Mouse (Mus musculus) forebrain, embryonic 15.5 days (tissue): ENCODE data around the gene Zfp428. TPM values are rescaled to one million over a fixed set of nuclear protein-coding genes. Genes with fewer than 3 reads are reported as not detected.
A peak's percentile ranks its signal among the peaks of the same experiment; 100 is the strongest.

Source experiments
- ATAC-seq: fragments of 200-750 bp; cut with Nextera tagmentation; replicated peaks from 2 replicates; pipeline ENCODE4 v1.8.0; 2017; ENCODE audit warnings: mild to moderate bottlenecking, moderate TSS enrichment, moderate library complexity
- H3K27ac ChIP-seq: fragments of 300-500 bp; sonication (generic); replicated peaks from 2 replicates; pipeline ENCODE4 v1.5.1; 2015; ENCODE audit warnings: mild to moderate bottlenecking, inconsistent platforms
- H3K27me3 ChIP-seq: fragments of 300-500 bp; sonication (generic); 2 replicates; pipeline ENCODE4 v1.6.1; 2015; ENCODE audit warnings: inconsistent platforms
- H3K36me3 ChIP-seq: fragments of 300-500 bp; sonication (generic); 2 replicates; pipeline ENCODE4 v1.6.1; 2015; ENCODE audit warnings: mild to moderate bottlenecking, inconsistent platforms
- H3K4me1 ChIP-seq: fragments of 300-500 bp; sonication (generic); 2 replicates; pipeline ENCODE4 v1.6.1; 2015; ENCODE audit warnings: inconsistent platforms
- H3K4me2 ChIP-seq: fragments of 300-500 bp; sonication (generic); replicated peaks from 2 replicates; pipeline ENCODE4 v1.6.1; 2015; ENCODE audit warnings: mild to moderate bottlenecking, inconsistent platforms
- H3K4me3 ChIP-seq: fragments of 300-500 bp; sonication (generic); 2 replicates; pipeline ENCODE4 v1.5.1; 2015; ENCODE audit warnings: mild to moderate bottlenecking, inconsistent platforms
- H3K9ac ChIP-seq: fragments of 300-500 bp; sonication (generic); replicated peaks from 2 replicates; pipeline ENCODE4 v1.6.1; 2015; ENCODE audit warnings: mild to moderate bottlenecking, inconsistent platforms
- H3K9me3 ChIP-seq: fragments of 300-500 bp; sonication (generic); 2 replicates; pipeline ENCODE4 v1.6.1; 2016; ENCODE audit warnings: inconsistent platforms
- WGBS: fragments of 180-500 bp; shearing (Covaris S2); methylation state at CpG from one replicate; pipeline ENCODE4 v1.1.7; 2015; ENCODE audit warnings: mixed read lengths; 5-methylcytosine and 5-hydroxymethylcytosine counted together
- polyA plus RNA-seq: library from polyadenylated mRNA; unstranded; fragments of >200 nt; fragmentation: Nextera tagmentation; extraction: Ambion mirVana; gene quantifications from 2 replicates; pipeline ENCODE4 v1.2.1, GENCODE M21; 2015

Zfp428 gene
- polyA plus RNA-seq, 1 experiment from 2014 or later = 296 TPM

- H3K4me3 ChIP-seq = no peak overlapping the region
- no peak overlapping the region for H3K9ac ChIP-seq
- H3K4me1 ChIP-seq = peaks cover 26% of the 10 kb centered on the region
- peaks cover 32% of the 10 kb centered on the region for H3K36me3 ChIP-seq
- ATAC-seq = no peak
- H3K4me2 ChIP-seq = no peak overlapping the region
- 0 out of 2 replicates have a peak overlapping the region, but pooled peaks have one; percentile 15 for H3K27ac ChIP-seq
- H3K27me3 ChIP-seq = no peaks in the 10 kb centered on the region
- WGBS = 38% methylated on average over 5 of the region's 5 CpGs
- H3K9me3 ChIP-seq = no peaks in the 10 kb centered on the region
Observed at GRCm38 (mm10) chr7:24538154-24538553, 31.3 kb downstream of the Zfp428 start.

DNA sequence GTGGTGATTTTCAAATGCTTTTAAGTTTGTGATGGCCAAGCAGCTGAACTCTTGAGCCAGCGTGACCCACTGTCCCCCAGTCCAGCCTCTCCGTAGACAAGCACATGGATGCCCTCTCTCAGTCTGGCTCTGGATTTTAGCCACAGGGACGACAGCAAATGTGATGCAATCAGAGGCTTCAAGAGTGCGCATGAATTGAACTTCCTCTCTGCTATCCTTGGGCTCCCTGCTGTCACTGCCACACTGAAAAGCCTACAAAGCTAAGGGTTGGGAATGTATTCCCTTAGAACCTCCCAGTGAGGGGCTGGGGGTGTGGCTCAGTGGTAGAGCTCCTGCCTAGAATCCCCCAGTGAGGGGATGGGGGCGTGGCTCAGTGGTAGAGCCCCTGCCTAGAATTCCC is 31.9 kb downstream of the Zfp428 start:
- Histone ChIP-seq H3K9me3 (no peaks in the 10 kb centered on the region), H3K4me2 (no peak overlapping the region), H3K27me3 (no peaks in the 10 kb centered on the region), H3K4me1 (peaks cover 21% of the 10 kb centered on the region), H3K4me3 (no peak overlapping the region), H3K9ac (no peak overlapping the region), H3K27ac (no peak overlapping the region), H3K36me3 (peaks cover 26% of the 10 kb centered on the region)
- 82% methylated on average over 5 of the region's 5 CpGs for WGBS
- no peak for ATAC-seq

DNA sequence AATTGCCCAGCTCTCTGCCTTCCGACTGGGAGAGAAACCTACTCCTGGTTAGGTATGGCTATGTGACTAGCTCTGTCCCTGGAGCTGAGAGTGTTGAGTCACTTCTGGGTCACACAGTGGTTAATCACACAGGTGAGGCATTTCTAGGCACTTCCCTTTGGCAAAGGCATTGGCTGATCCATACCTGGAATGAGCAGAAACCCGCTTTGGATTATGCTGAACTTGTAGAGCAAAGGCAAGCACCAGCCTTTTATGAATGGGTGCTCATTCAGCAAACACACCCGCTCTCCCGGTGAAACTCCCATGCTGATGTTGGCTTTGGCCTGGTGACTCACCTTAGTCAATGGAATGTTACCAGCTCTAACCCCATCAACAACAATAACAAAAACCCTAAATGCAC is 32.9 kb downstream of the Zfp428 start:
- no peak overlapping the region for H3K4me3 ChIP-seq
- H3K27me3 ChIP-seq = no peaks in the 10 kb centered on the region
- peaks cover 16% of the 10 kb centered on the region for H3K36me3 ChIP-seq
- no peak overlapping the region for H3K9ac ChIP-seq
- H3K27ac ChIP-seq = no peak overlapping the region
- H3K4me2 ChIP-seq = no peak overlapping the region
- ATAC-seq = no peak
- 98% methylated on average over 4 of the region's 4 CpGs for WGBS
- H3K4me1 ChIP-seq = peaks cover 11% of the 10 kb centered on the region
- no peaks in the 10 kb centered on the region for H3K9me3 ChIP-seq

GRCm38 (mm10) chr7:24544506-24544905 is 37.7 kb downstream of the Zfp428 start:
- no peak overlapping the region for H3K4me2 ChIP-seq
- no peak overlapping the region for H3K4me3 ChIP-seq
- H3K27me3 ChIP-seq = no peaks in the 10 kb centered on the region
- 88% methylated on average over 2 of the region's 2 CpGs for WGBS
- no peak overlapping the region for H3K27ac ChIP-seq
- peaks cover 4% of the 10 kb centered on the region for H3K36me3 ChIP-seq
- H3K9me3 ChIP-seq = no peaks in the 10 kb centered on the region
- peaks cover 15% of the 10 kb centered on the region for H3K4me1 ChIP-seq
- no peak for ATAC-seq
- no peak overlapping the region for H3K9ac ChIP-seq

DNA sequence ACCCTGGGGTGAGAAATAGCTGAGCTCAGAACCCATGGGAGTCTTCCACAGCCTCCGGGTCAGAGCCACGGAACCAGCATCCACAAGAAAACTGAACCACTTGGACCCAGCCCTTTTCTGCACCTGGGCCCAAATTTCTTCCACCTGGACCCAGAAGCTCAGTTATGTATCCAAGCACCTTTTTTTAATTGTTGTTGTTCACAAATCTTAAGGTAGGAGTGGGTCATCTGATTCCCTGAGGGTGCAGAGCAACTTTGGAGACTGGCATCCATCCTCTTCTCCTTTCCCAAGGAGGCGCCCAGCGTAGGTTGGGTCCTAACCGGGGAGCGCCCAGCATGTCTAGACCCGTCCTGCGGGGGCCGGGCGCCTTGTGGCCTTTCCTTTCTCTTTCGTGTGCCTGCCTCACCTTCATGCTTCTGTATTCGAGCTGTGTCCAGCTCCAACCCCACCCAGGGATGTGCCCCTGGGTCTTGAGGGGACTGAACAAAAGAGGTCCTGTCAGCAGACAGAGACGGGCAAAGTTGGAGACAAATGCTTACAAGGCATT is 39.3 kb downstream of the Zfp428 start, which contains the start of the genes Pinlyp and Xrcc1:
Gene Pinlyp (minus strand): TSS at position 51 of the 547 bp plus-strand sequence.
Gene Xrcc1 (plus strand): TSS at position 222 of the 547 bp plus-strand sequence.
- 37% methylated on average over 13 of the region's 13 CpGs for WGBS
- Histone ChIP-seq H3K4me3 (peak within 1 kb of the TSS; percentile 93), H3K27me3 (no peaks in the 10 kb centered on the region), H3K9me3 (no peaks in the 10 kb centered on the region), H3K4me1 (peaks cover 15% of the 10 kb centered on the region), H3K27ac (peak within 1 kb of the TSS; percentile 66), H3K9ac (peak within 1 kb of the TSS; percentile 88), H3K4me2 (peak within 1 kb of the TSS; percentile 53), H3K36me3 (peaks cover 9% of the 10 kb centered on the region)
- ATAC-seq = peak; percentile 15; the same call in 1 of the 2 replicates

- H3K36me3 ChIP-seq = peaks cover 9% of the 10 kb centered on the region
- peak overlapping the region; percentile 88 for H3K9ac ChIP-seq
- H3K27ac ChIP-seq = peak overlapping the region; percentile 66
- H3K4me2 ChIP-seq = peak overlapping the region; percentile 53
- peak; percentile 97 for ATAC-seq
- peaks cover 15% of the 10 kb centered on the region for H3K4me1 ChIP-seq
- peak overlapping the region; percentile 93 for H3K4me3 ChIP-seq
- under 1% methylated on average over 55 of the region's 57 CpGs for WGBS
- H3K9me3 ChIP-seq = no peaks in the 10 kb centered on the region
- H3K27me3 ChIP-seq = no peaks in the 10 kb centered on the region
Observed at GRCm38 (mm10) chr7:24546634-24547389, 40.0 kb downstream of the Zfp428 start.

- peaks cover 15% of the 10 kb centered on the region for H3K4me1 ChIP-seq
- peak overlapping the region; percentile 66 for H3K27ac ChIP-seq
- peaks cover 14% of the 10 kb centered on the region for H3K36me3 ChIP-seq
- peak overlapping the region; percentile 93 for H3K4me3 ChIP-seq
- H3K9me3 ChIP-seq = no peaks in the 10 kb centered on the region
- peak overlapping the region; percentile 53 for H3K4me2 ChIP-seq
- ATAC-seq = no peak; the same call in 1 of the 2 replicates
- 20% methylated on average over 13 of the region's 13 CpGs for WGBS
- peak overlapping the region; percentile 88 for H3K9ac ChIP-seq
- H3K27me3 ChIP-seq = no peaks in the 10 kb centered on the region
Observed at GRCm38 (mm10) chr7:24547534-24548036, 40.8 kb downstream of the Zfp428 start.

GRCm38 (mm10) chr7:24551985-24552759 is 45.4 kb downstream of the Zfp428 start:
- Histone ChIP-seq H3K4me1 (peaks cover 10% of the 10 kb centered on the region), H3K36me3 (peaks cover 23% of the 10 kb centered on the region), H3K27ac (no peak overlapping the region), H3K27me3 (no peaks in the 10 kb centered on the region), H3K9ac (no peak overlapping the region), H3K4me3 (no peak overlapping the region), H3K4me2 (no peak overlapping the region), H3K9me3 (no peaks in the 10 kb centered on the region)
- ATAC-seq = no peak
- 92% methylated on average over 12 of the region's 12 CpGs for WGBS

- no peak overlapping the region for H3K9ac ChIP-seq
- H3K4me3 ChIP-seq = no peak overlapping the region
- ATAC-seq = no peak
- H3K4me2 ChIP-seq = no peak overlapping the region
- no peak overlapping the region for H3K27ac ChIP-seq
- WGBS = 95% methylated on average over 10 of the region's 10 CpGs
- H3K4me1 ChIP-seq = no peaks in the 10 kb centered on the region
- peaks cover 16% of the 10 kb centered on the region for H3K36me3 ChIP-seq
- H3K9me3 ChIP-seq = no peaks in the 10 kb centered on the region
- H3K27me3 ChIP-seq = no peaks in the 10 kb centered on the region
Observed at GRCm38 (mm10) chr7:24555786-24556185, 49.0 kb downstream of the Zfp428 start.

DNA sequence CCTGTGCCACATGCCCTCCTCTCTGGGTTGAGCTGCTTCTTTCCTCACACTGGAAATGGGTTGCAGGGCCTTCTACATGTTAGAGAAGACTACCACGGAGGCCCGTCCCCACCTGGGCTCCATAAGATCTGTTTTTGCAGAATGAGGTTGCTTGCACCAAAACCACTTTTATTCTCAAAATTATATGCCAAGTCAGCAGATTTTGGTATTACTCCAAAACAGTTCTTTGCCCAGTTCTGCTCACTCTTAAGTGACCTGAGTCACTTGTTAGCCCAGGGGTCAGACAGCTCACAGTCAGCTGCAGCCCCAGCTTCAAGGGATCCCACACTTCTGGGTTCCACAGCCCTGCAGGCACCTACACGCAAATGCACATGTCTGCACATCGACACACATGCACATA is 54.6 kb downstream of the Zfp428 start:
- no peak for ATAC-seq
- 93% methylated on average over 4 of the region's 4 CpGs for WGBS
- no peak overlapping the region for H3K4me2 ChIP-seq
- H3K4me3 ChIP-seq = no peak overlapping the region
- no peaks in the 10 kb centered on the region for H3K27me3 ChIP-seq
- no peaks in the 10 kb centered on the region for H3K4me1 ChIP-seq
- no peak overlapping the region for H3K27ac ChIP-seq
- no peak overlapping the region for H3K9ac ChIP-seq
- no peaks in the 10 kb centered on the region for H3K9me3 ChIP-seq
- H3K36me3 ChIP-seq = peaks cover 17% of the 10 kb centered on the region

DNA sequence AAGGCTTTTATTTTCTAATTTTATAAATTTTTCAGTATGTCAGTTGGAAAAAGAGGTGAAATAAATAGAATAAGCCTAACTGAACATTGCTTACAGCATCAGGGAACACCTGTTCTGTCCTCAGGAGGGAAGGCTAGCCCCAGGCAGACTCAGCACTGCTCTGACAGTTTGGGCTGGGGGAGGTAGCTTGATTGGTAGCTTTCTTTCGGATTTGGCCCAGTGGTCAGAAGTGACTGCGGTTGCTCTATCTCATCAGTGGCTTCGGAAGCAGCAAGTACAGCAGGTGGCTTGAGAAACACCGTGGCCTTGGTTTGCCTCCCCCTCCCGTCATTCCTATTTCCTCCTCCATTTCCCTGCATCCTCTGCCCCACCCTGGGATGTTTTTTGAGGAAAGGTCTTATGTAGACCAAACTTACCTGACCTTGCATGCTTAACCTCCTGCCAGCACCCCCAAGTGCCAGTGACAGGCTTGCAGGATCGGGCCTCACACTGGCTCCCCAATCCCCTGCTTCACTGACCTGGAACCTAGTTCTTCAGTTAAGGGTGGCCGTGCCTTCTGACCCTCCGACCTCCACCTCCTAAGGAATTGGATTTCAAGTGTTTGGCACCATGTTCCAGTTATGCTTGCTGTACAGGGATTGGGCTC is 56.5 kb downstream of the Zfp428 start:
- Histone ChIP-seq H3K27me3 (no peaks in the 10 kb centered on the region), H3K4me1 (no peaks in the 10 kb centered on the region), H3K9ac (no peak overlapping the region), H3K4me3 (no peak overlapping the region), H3K27ac (no peak overlapping the region), H3K9me3 (no peaks in the 10 kb centered on the region), H3K36me3 (peaks cover 27% of the 10 kb centered on the region), H3K4me2 (no peak overlapping the region)
- WGBS = 91% methylated on average over 8 of the region's 8 CpGs
- ATAC-seq = no peak
